Comparison of ENCODE assay signal across 14 mouse cellular contexts in the genomic region with DNA sequence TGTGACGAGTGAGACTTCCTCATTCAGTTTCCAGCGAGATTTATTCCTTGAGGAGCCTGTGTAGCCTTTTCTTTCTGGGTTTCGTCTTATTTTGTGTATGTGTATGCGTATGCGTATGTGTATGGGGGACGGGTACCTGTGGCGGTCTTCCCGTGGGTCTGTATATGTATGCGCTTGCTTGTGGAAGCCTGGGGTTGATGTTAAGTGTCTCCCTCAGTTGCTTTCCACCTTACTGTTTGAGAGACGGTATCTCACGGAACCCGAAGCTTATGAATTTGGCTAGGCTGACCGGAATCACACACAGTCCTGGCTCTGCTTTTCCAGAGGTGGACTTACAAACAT.
DNase-seq lines count a peak whose midpoint lies in the region; ATAC-seq and TF ChIP-seq lines count a peak whose summit lies in the region.
"Had no signal": no experiment of that assay in that cellular context is flagged by ENCODE, and none has a peak within 500 bp of the region (broad histone marks: within the 10 kb centered on the region; RNA-seq: fewer than 3 reads in every experiment).

No protein-coding gene starts in this region.

- H3K9me3 ChIP-seq in heart, embryonic 14.5 days (ENCODE audit: control insufficient read depth, low read length), result 0 out of 2 replicates have a peak, but pooled peaks cover 4% of the 10 kb centered on the region
- H3K9me3 ChIP-seq in hindbrain, embryonic 11.5 days (ENCODE audit: control insufficient read depth, low read length), result no peaks in the 10 kb centered on the region
- H3K9me3 ChIP-seq in hindbrain, postnatal 0 days (ENCODE audit: low read length), result 0 out of 2 replicates have a peak, but pooled peaks cover 2% of the 10 kb centered on the region
- H3K9me3 ChIP-seq in neural tube, embryonic 13.5 days, result no peaks in the 10 kb centered on the region
- H3K9me3 ChIP-seq: forebrain, embryonic 15.5 days; G1E; liver, embryonic 12.5 days; lung, embryonic 15.5 days had no signal

- ATAC-seq in heart, embryonic 14.5 days (ENCODE audit: insufficient number of reproducible peaks, insufficient read depth, low FRiP score, low read depth), result no peak
- no peak for ATAC-seq in hindbrain, embryonic 11.5 days (ENCODE audit: low FRiP score)
- no peak for ATAC-seq in hindbrain, postnatal 0 days
- ATAC-seq in neural tube, embryonic 13.5 days (ENCODE audit: low read depth), result peak; percentile 50; the same call in 1 of the 2 replicates
- no peak for ATAC-seq in monocyte, adult 5-6 weeks (replicated peaks; ENCODE audit: insufficient number of reproducible peaks, low FRiP score, low TSS enrichment, poor library complexity, severe bottlenecking)
- ATAC-seq: liver, embryonic 12.5 days had no signal

- no peak for TF ChIP-seq POLR2A in heart, adult 2 months (IDR thresholded peaks at IDR 0.05; ENCODE audit: insufficient read depth, low read depth, low read length)

- no peak overlapping the region for H3K4me3 ChIP-seq in heart, embryonic 14.5 days (ENCODE audit: control insufficient read depth in 1 of 2, insufficient read depth in 1 of 2, low read depth in 1 of 2, low read length in 2 of 2)
- no peak overlapping the region for H3K4me3 ChIP-seq in heart, adult 2 months
- no peak overlapping the region for H3K4me3 ChIP-seq in hindbrain, embryonic 11.5 days (ENCODE audit: low read depth, low read length)
- no peak overlapping the region for H3K4me3 ChIP-seq in hindbrain, postnatal 0 days (ENCODE audit: low read length)
- H3K4me3 ChIP-seq in neural tube, embryonic 13.5 days, result peak overlapping the region; percentile 20; the same call in 1 of the 2 replicates
- no peak overlapping the region for H3K4me3 ChIP-seq in layer of hippocampus, adult 2 months
- H3K4me3 ChIP-seq: liver, embryonic 12.5 days had no signal

- H3K27ac ChIP-seq in heart, embryonic 14.5 days (replicated peaks in 1 of 2; ENCODE audit: control insufficient read depth in 1 of 2, insufficient read depth in 1 of 2, low read depth in 2 of 2, low read length in 2 of 2), result no peak overlapping the region
- no peak overlapping the region for H3K27ac ChIP-seq in heart, adult 2 months
- no peak overlapping the region for H3K27ac ChIP-seq in hindbrain, embryonic 11.5 days (ENCODE audit: low read depth, low read length)
- no peak overlapping the region for H3K27ac ChIP-seq in hindbrain, postnatal 0 days
- H3K27ac ChIP-seq in neural tube, embryonic 13.5 days (replicated peaks), result no peak overlapping the region
- H3K27ac ChIP-seq in layer of hippocampus, adult 2 months, result no peak overlapping the region
- H3K27ac ChIP-seq: forebrain, embryonic 15.5 days; gastrocnemius, adult 2 months; liver, embryonic 12.5 days; lung, embryonic 15.5 days had no signal

- H3K27me3 ChIP-seq in heart, embryonic 14.5 days (ENCODE audit: control insufficient read depth, insufficient read depth, low read length), result no peaks in the 10 kb centered on the region
- H3K27me3 ChIP-seq in heart, adult 2 months (ENCODE audit: control insufficient read depth, insufficient read depth, low read length), result no peaks in the 10 kb centered on the region
- no peaks in the 10 kb centered on the region for H3K27me3 ChIP-seq in hindbrain, embryonic 11.5 days (ENCODE audit: control insufficient read depth, insufficient read depth, low read length)
- H3K27me3 ChIP-seq in hindbrain, postnatal 0 days (ENCODE audit: insufficient read depth, low read length), result no peaks in the 10 kb centered on the region
- H3K27me3 ChIP-seq in neural tube, embryonic 13.5 days, result peaks cover 3% of the 10 kb centered on the region; the same call in 1 of the 2 replicates
- H3K27me3 ChIP-seq: forebrain, embryonic 15.5 days had no signal

- no peak for TF ChIP-seq CTCF in heart, adult 2 months (IDR thresholded peaks at IDR 0.05)
- no peak for TF ChIP-seq CTCF in hindbrain, postnatal 0 days (IDR thresholded peaks at IDR 0.05; ENCODE audit: low read depth)
- TF ChIP-seq CTCF in layer of hippocampus, adult 2 months (conservative IDR thresholded peaks at IDR 0.05), result no peak

- DNase-seq in heart, adult 2 months, result no peak
- peak; percentile 5 for DNase-seq in hindbrain, embryonic 11.5 days (ENCODE audit: low spot score)
- DNase-seq in hindbrain, postnatal 0 days (ENCODE audit: low spot score), result no peak
- no peak for DNase-seq in layer of hippocampus, adult 2 months (ENCODE audit: low spot score in 2 of 2)
- DNase-seq: gastrocnemius, adult 2 months; kidney, adult 8-10 months; thymus, adult 18-20 months had no signal

- H3K9ac ChIP-seq in heart, embryonic 14.5 days (ENCODE audit: low read length), result no peak overlapping the region
- no peak overlapping the region for H3K9ac ChIP-seq in heart, adult 2 months (ENCODE audit: low read depth, low read length)
- H3K9ac ChIP-seq in hindbrain, embryonic 11.5 days (ENCODE audit: low read depth, low read length), result no peak overlapping the region
- no peak overlapping the region for H3K9ac ChIP-seq in hindbrain, postnatal 0 days (replicated peaks; ENCODE audit: low read length)
- H3K9ac ChIP-seq in neural tube, embryonic 13.5 days, result no peak overlapping the region
- H3K9ac ChIP-seq: liver, embryonic 12.5 days; lung, embryonic 15.5 days had no signal

- H3K4me1 ChIP-seq in heart, embryonic 14.5 days (ENCODE audit: control insufficient read depth in 2 of 2, insufficient read depth in 2 of 2, low read length in 2 of 2), result peaks cover 2 to 10% of the 10 kb centered on the region in 2 experiments; a peak in 1 of 4 replicates
- H3K4me1 ChIP-seq in heart, adult 2 months (ENCODE audit: control insufficient read depth, insufficient read depth, low read length), result no peaks in the 10 kb centered on the region; the same call in 1 of the 2 replicates
- no peaks in the 10 kb centered on the region; the same call in 1 of the 2 replicates for H3K4me1 ChIP-seq in hindbrain, embryonic 11.5 days (replicated peaks; ENCODE audit: control insufficient read depth, insufficient read depth, low read length)
- peaks cover 6% of the 10 kb centered on the region for H3K4me1 ChIP-seq in hindbrain, postnatal 0 days (ENCODE audit: insufficient read depth, low read length)
- peaks cover 15% of the 10 kb centered on the region for H3K4me1 ChIP-seq in neural tube, embryonic 13.5 days (replicated peaks)
- H3K4me1 ChIP-seq: liver, embryonic 12.5 days; lung, embryonic 15.5 days had no signal

- no peaks in the 10 kb centered on the region for H3K79me2 ChIP-seq in heart, adult 2 months (replicated peaks; ENCODE audit: control insufficient read depth, insufficient read depth, low read length)

- H3K4me2 ChIP-seq in heart, embryonic 14.5 days (ENCODE audit: low read length), result peak overlapping the region; percentile 68; the same call in 1 of the 2 replicates
- peak overlapping the region; percentile 41; the same call in 1 of the 2 replicates for H3K4me2 ChIP-seq in hindbrain, embryonic 11.5 days (replicated peaks; ENCODE audit: low read depth, low read length)
- peak overlapping the region; percentile 63; the same call in 1 of the 2 replicates for H3K4me2 ChIP-seq in hindbrain, postnatal 0 days (ENCODE audit: low read depth, low read length)
- peak overlapping the region; percentile 54 for H3K4me2 ChIP-seq in neural tube, embryonic 13.5 days

- TF ChIP-seq EP300 in heart, adult 2 months (IDR thresholded peaks at IDR 0.05; ENCODE audit: insufficient read depth, low read depth, low read length), result no peak

- 74% methylated on average over 13 of the region's 13 CpGs for WGBS in heart, embryonic 14.5 days
- 82% methylated on average over 13 of the region's 13 CpGs for WGBS in heart, adult 2 months
- WGBS in hindbrain, embryonic 11.5 days, result 69% methylated on average over 13 of the region's 13 CpGs
- WGBS in hindbrain, postnatal 0 days, result 73% methylated on average over 13 of the region's 13 CpGs
- 73% methylated on average over 13 of the region's 13 CpGs for WGBS in neural tube, embryonic 13.5 days

- intact Hi-C loops in heart, adult 2 months (cut with DNase I), result no loop called here

- no peaks in the 10 kb centered on the region for H3K36me3 ChIP-seq in heart, embryonic 14.5 days (ENCODE audit: control insufficient read depth, insufficient read depth, low read length)
- H3K36me3 ChIP-seq in heart, adult 2 months (ENCODE audit: control insufficient read depth, insufficient read depth, low read length), result no peaks in the 10 kb centered on the region
- H3K36me3 ChIP-seq in hindbrain, embryonic 11.5 days (ENCODE audit: control insufficient read depth, insufficient read depth, low read length), result no peaks in the 10 kb centered on the region
- H3K36me3 ChIP-seq in hindbrain, postnatal 0 days (ENCODE audit: insufficient read depth, low read length), result no peaks in the 10 kb centered on the region
- no peaks in the 10 kb centered on the region for H3K36me3 ChIP-seq in neural tube, embryonic 13.5 days
- H3K36me3 ChIP-seq: forebrain, embryonic 15.5 days; G1E; liver, embryonic 12.5 days; lung, embryonic 15.5 days had no signal
